Mouse (Mus musculus) hindbrain, embryonic 12.5 days (tissue): ENCODE measurements around the gene Olfr457. TPM values are rescaled to one million over a fixed set of nuclear protein-coding genes. Genes with fewer than 3 reads are reported as not detected.
"Not testable (repeated sequence)": the region's sequence is repeated elsewhere in the genome, so short reads cannot be mapped to it uniquely, and the experiment has no call there.

Experiments used
- ATAC-seq: fragments of 200-750 bp; cut with Nextera tagmentation; 2 replicates; pipeline ENCODE4 v1.8.0; 2017; ENCODE audit warnings: moderate TSS enrichment; ENCODE audit not compliant: low FRiP score
- H3K27ac ChIP-seq: fragments of 300-500 bp; sonication (generic); 2 replicates; pipeline ENCODE4 v1.5.1; 2016; ENCODE audit warnings: mild to moderate bottlenecking
- H3K27me3 ChIP-seq: fragments of 300-500 bp; sonication (generic); 2 replicates; pipeline ENCODE4 v1.6.1; 2016; ENCODE audit warnings: mild to moderate bottlenecking
- H3K36me3 ChIP-seq: fragments of 300-500 bp; sonication (generic); 2 replicates; pipeline ENCODE4 v1.6.1; 2016; ENCODE audit warnings: mild to moderate bottlenecking
- H3K4me1 ChIP-seq: fragments of 300-500 bp; sonication (generic); 2 replicates; pipeline ENCODE4 v1.6.1; 2016
- H3K4me2 ChIP-seq: fragments of 300-500 bp; sonication (generic); replicated peaks from 2 replicates; pipeline ENCODE4 v1.6.1; 2016; ENCODE audit warnings: mild to moderate bottlenecking
- H3K4me3 ChIP-seq: fragments of 300-500 bp; sonication (generic); 2 replicates; pipeline ENCODE4 v1.5.1; 2016; ENCODE audit warnings: mild to moderate bottlenecking
- H3K9ac ChIP-seq: fragments of 300-500 bp; sonication (generic); 2 replicates; pipeline ENCODE4 v1.6.1; 2016; ENCODE audit warnings: mild to moderate bottlenecking, moderate library complexity
- H3K9me3 ChIP-seq: fragments of 300-500 bp; sonication (generic); replicated peaks from 2 replicates; pipeline ENCODE4 v1.6.1; 2016; ENCODE audit warnings: mild to moderate bottlenecking
- WGBS: fragments of 180-500 bp; shearing (Covaris S2); methylation state at CpG from one replicate; pipeline ENCODE4 v1.1.7; 2016; 5-methylcytosine and 5-hydroxymethylcytosine counted together
- polyA plus RNA-seq: library from polyadenylated mRNA; unstranded; fragments of >200 nt; fragmentation: Nextera tagmentation; extraction: Ambion mirVana; gene quantifications from 2 replicates; pipeline ENCODE4 v1.2.1, GENCODE M21; 2016

Olfr457 gene
- polyA plus RNA-seq: not detected in 2 replicates

DNA sequence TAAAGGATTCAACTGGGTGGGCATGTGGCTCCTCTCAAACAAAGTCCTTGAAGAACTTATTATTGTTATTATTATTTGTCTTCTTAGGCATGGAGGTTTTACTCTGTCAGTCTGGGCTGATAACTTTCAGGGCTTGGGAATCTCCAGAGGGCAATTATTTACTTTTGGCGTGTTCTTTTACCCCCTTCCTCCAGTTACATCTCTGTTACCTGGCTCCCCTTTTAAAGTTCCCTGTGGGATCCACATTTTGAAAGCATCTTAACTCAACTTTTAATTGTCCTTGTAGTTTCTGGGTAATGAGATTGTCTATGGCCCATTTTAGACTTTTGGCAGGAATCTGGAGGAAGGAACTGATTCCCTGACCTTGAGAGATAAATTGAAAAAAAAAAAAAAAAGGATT lies at the start of gene Olfr457:
TSS of gene Olfr457 (minus strand) at position 101 of the 400 bp plus-strand sequence.
- WGBS: 81% methylated on average over 1 of the region's 1 CpGs
- no peaks in the 10 kb centered on the region for H3K27me3 ChIP-seq
- no peaks in the 10 kb centered on the region for H3K36me3 ChIP-seq
- no peak within 1 kb of the TSS for H3K9ac ChIP-seq
- H3K4me2 ChIP-seq: no peak within 1 kb of the TSS
- H3K4me3 ChIP-seq: no peak within 1 kb of the TSS
- no peaks in the 10 kb centered on the region for H3K9me3 ChIP-seq
- H3K27ac ChIP-seq: no peak within 1 kb of the TSS
- ATAC-seq: no peak
- no peaks in the 10 kb centered on the region for H3K4me1 ChIP-seq

DNA sequence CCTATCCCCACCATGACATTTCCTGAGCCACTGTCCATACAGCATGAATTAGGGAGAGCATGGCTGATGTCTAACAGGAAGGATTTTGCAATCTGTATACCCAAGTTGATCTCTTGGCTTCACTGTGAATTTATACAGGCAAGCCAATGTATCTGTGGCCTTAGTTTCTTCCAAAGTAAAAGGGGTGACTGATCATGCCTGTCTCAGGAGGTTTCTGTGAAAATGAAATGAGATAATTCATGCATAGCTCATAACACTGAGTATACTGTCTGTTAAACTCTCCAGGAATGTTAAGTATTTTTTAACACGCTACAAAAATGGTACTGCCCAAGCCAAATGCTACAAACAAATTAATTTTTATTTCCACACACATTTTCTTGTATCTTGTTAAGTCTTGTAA lies 37.3 kb upstream of the Olfr457 start:
- WGBS: 74% methylated on average over 1 of the region's 1 CpGs
- H3K4me2 ChIP-seq: no peak overlapping the region
- H3K4me3 ChIP-seq: no peak overlapping the region
- H3K27me3 ChIP-seq: no peaks in the 10 kb centered on the region
- no peaks in the 10 kb centered on the region for H3K4me1 ChIP-seq
- H3K36me3 ChIP-seq: no peaks in the 10 kb centered on the region
- no peak for ATAC-seq
- H3K9ac ChIP-seq: no peak overlapping the region
- H3K9me3 ChIP-seq: no peaks in the 10 kb centered on the region
- H3K27ac ChIP-seq: no peak overlapping the region

DNA sequence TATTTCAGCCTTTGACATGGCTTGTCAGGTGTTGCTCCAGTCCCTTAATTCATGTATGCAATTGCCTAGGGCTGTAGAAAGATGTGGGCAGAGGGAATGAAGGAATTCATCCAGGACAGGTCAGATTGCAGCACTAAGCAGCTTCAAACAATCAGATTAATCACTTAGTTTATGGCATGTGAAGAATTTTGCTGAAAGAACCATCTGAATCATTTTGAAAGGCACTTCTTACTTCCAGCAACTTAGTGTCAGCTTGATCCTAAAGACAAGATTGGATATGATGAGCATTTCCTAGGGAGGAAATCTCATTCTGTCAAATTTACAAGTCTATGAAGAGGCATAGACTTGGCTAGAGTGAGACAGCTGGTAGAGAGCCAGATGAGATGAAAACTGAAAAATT lies 33.2 kb upstream of the Olfr457 start:
- Histone ChIP-seq H3K9ac (no peak overlapping the region), H3K4me3 (no peak overlapping the region), H3K4me2 (no peak overlapping the region), H3K27me3 (no peaks in the 10 kb centered on the region), H3K4me1 (no peaks in the 10 kb centered on the region), H3K27ac (no peak overlapping the region), H3K9me3 (no peaks in the 10 kb centered on the region), H3K36me3 (no peaks in the 10 kb centered on the region)
- no peak for ATAC-seq

DNA sequence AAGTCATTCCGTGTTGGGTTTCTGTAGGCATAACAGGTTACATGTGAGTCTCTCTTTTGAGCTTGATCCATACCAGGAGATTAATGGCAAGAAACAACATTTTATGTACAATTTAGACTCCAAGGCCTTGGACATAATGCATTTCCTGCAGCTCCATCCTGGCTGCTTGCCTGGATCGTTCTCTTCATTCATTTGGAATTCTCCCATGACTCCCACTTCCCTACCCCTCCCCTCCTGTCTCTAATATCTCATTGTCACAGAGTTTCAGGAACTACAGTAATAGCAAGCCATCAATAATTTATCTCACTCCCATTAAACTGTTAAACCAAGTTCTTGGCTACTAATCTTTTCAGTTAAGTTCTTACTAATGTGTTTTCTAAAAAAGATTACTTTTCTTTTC lies 27.3 kb upstream of the Olfr457 start:
- H3K9ac ChIP-seq: no peak overlapping the region
- no peak for ATAC-seq

DNA sequence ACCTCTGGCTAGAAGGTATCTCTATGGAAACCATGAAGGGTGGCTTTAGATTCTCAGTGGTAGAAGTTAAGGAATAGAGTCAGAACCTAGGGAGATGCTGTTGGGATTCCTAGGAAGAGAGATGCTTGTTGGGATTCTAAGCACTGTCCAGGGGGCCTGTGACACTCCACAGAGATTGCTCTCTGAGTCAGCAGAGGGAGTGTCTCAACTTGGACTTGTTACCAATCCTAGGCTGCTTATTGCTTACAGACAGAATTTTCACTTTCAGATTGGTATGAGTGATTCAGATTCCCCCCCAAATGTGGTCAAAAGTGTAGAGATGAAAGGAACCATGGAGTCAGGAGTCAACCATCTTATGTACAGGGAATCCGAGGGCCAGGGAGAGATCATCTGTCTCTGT lies 13.6 kb upstream of the Olfr457 start:
- Histone ChIP-seq H3K4me3 (no peak overlapping the region), H3K36me3 (no peaks in the 10 kb centered on the region), H3K27ac (no peak overlapping the region), H3K4me2 (no peak overlapping the region), H3K4me1 (no peaks in the 10 kb centered on the region), H3K9me3 (no peaks in the 10 kb centered on the region), H3K27me3 (no peaks in the 10 kb centered on the region), H3K9ac (no peak overlapping the region)
- WGBS: 77% methylated on average over 1 of the region's 1 CpGs
- no peak for ATAC-seq

More for the DNA sequence above, 27.3 kb upstream of the Olfr457 start:
- Histone ChIP-seq H3K27ac (no peak overlapping the region), H3K4me1 (no peaks in the 10 kb centered on the region), H3K9me3 (no peaks in the 10 kb centered on the region), H3K4me3 (no peak overlapping the region), H3K36me3 (no peaks in the 10 kb centered on the region), H3K27me3 (no peaks in the 10 kb centered on the region), H3K4me2 (no peak overlapping the region)
- 97% methylated on average over 2 of the region's 2 CpGs for WGBS

DNA sequence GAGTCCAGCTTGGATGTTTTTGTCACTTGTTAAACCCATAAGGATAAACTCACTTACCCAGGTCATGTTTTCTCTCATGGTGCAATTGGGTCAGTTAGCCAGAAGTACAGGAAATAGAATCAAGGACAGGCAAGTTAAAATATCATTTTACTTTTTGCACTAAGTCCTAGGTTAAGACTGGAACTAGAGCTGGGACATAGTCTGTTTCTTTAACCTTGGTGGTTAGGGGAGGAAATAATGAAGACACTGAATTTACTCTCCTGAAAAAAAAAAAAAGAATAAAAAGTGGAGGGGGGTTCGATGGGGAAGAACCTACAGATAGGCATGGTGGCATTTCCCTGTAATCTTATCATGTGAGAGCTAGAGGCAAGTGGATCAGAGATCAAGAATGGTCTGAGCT lies 11.0 kb upstream of the Olfr457 start, which contains the start of gene Olfr456:
TSS of gene Olfr456 (minus strand) at position 101 of the 400 bp plus-strand sequence.
- Histone ChIP-seq H3K36me3 (no peaks in the 10 kb centered on the region), H3K27me3 (no peaks in the 10 kb centered on the region), H3K4me3 (no peak within 1 kb of the TSS), H3K27ac (no peak within 1 kb of the TSS), H3K4me1 (no peaks in the 10 kb centered on the region), H3K9me3 (no peaks in the 10 kb centered on the region), H3K4me2 (no peak within 1 kb of the TSS), H3K9ac (no peak within 1 kb of the TSS)
- ATAC-seq: no peak
- 91% methylated on average over 1 of the region's 1 CpGs for WGBS

DNA sequence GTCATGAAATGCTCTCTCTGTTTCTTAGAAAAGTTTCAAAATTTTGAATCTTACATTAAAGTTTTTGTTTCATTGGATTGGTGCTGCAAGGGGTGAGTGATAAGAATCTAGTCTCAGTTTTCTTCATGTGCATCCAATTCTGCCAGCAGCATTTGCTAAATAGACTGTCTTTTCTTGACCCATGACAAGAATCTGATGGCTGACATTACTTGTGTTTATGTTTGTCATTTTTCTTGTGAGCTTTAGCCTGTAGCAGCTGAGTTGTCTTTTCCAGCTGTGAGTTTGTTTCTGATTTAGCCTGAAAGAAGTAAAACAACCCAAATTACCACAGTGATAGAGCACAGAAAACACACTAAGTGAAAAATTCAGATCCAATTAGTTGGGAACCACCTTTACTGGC lies 8.5 kb upstream of the Olfr457 start:
- no peaks in the 10 kb centered on the region for H3K27me3 ChIP-seq
- no peak overlapping the region for H3K4me3 ChIP-seq
- no peak overlapping the region for H3K9ac ChIP-seq
- no peak overlapping the region for H3K27ac ChIP-seq
- H3K4me2 ChIP-seq: no peak overlapping the region
- H3K9me3 ChIP-seq: no peaks in the 10 kb centered on the region
- no peak for ATAC-seq
- no peaks in the 10 kb centered on the region for H3K36me3 ChIP-seq
- H3K4me1 ChIP-seq: no peaks in the 10 kb centered on the region

DNA sequence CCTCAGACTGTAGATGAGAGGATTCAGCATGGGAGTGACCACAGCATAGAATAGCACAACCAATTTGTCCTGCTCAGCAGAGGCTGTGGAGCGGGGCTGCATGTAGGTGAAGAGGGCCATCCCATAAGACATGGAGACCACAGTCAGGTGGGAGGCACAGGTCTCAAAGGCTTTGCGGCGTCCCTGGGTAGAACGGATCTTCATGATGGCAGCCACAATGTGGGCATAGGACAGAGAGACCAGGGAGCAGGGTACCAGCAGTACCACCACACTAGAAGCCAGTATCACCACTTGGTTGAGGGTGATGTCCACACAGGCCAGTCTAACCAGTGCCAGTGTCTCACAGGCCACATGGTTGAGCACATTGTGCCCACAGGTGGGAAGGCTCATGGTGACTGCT lies 4.8 kb downstream of the Olfr457 start:
- WGBS: 94% methylated on average over 4 of the region's 4 CpGs
- H3K36me3 ChIP-seq, H3K9ac ChIP-seq, H3K4me1 ChIP-seq, H3K27me3 ChIP-seq, H3K4me3 ChIP-seq, ATAC-seq, H3K9me3 ChIP-seq, H3K4me2 ChIP-seq, H3K27ac ChIP-seq: not testable (repeated sequence)

DNA sequence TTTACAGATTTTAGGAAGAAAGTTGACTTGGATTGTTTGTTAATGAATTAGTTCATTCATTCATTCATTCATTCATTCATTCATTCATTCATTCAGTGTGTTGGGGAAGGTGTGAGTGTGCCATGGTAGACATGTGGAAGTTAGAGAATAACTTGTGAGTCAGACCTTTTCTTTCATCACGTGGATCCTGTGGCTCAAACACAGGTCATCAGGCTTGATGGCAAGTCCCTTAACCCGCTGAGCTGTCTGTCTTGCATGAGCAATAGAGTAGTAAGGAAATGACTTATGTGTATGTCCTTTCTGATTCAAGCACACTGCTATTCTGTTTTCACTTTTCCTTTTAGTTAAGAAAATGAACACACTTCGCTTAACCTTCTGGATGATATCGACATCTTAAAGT lies 5.6 kb downstream of the Olfr457 start:
- no peak overlapping the region for H3K9ac ChIP-seq
- no peak overlapping the region for H3K27ac ChIP-seq
- no peaks in the 10 kb centered on the region for H3K9me3 ChIP-seq
- no peaks in the 10 kb centered on the region for H3K4me1 ChIP-seq
- no peak overlapping the region for H3K4me2 ChIP-seq
- no peak overlapping the region for H3K4me3 ChIP-seq
- no peaks in the 10 kb centered on the region for H3K27me3 ChIP-seq
- 92% methylated on average over 4 of the region's 4 CpGs for WGBS
- no peaks in the 10 kb centered on the region for H3K36me3 ChIP-seq
- ATAC-seq: no peak

DNA sequence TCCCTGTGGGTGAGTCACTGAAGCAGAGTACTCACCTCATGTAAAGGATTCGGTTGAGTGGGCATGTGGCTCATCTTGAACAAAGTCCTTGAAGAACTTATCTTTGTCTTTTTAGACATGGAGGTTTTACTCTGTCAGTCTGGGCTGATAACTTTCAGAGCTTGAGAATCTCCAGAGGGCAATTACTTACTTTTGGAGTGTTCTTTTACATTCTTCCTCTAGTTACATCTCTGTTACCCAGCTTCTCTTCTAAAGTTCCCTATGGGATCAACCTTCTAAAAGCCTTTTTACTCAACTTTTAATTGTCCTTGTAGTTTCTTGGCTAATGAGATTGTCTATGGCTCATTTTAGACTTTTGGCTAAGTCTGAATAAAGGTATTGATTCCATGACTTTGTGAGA lies 11.0 kb downstream of the Olfr457 start, which contains the start of gene Olfr458:
TSS of gene Olfr458 (minus strand) at position 101 of the 400 bp plus-strand sequence.
- WGBS: 95% methylated on average over 1 of the region's 1 CpGs
- H3K4me2 ChIP-seq: no peak within 1 kb of the TSS
- no peak within 1 kb of the TSS for H3K9ac ChIP-seq
- H3K4me3 ChIP-seq: no peak within 1 kb of the TSS
- H3K27me3 ChIP-seq: no peaks in the 10 kb centered on the region
- no peaks in the 10 kb centered on the region for H3K4me1 ChIP-seq
- H3K27ac ChIP-seq: no peak within 1 kb of the TSS
- H3K9me3 ChIP-seq: no peaks in the 10 kb centered on the region
- no peak for ATAC-seq
- H3K36me3 ChIP-seq: no peaks in the 10 kb centered on the region

DNA sequence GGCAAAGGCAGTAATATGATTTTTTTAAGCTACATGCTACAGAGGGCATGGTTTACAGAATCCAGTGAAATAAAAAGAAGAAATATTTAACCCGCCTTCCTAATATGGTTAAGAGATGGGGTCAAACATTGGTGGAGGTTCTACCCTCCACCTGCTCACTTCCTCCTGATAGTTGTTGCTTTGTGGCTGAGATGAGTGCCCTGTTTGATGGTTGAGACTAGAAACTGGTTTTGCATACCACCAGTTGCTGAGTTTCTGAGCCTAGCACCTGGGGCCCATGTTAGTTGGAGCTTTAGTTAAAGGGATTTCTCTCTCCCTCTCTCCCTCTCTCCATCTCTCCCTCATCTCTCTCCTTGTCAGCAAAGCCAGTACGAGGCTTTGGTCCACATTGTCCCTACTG lies 28.8 kb downstream of the Olfr457 start:
- Histone ChIP-seq H3K4me2 (no peak overlapping the region), H3K4me1 (no peaks in the 10 kb centered on the region), H3K27ac (no peak overlapping the region), H3K9me3 (no peaks in the 10 kb centered on the region), H3K9ac (no peak overlapping the region), H3K4me3 (no peak overlapping the region), H3K27me3 (no peaks in the 10 kb centered on the region), H3K36me3 (no peaks in the 10 kb centered on the region)
- ATAC-seq: no peak
- WGBS: 75% methylated on average over 2 of the region's 2 CpGs

DNA sequence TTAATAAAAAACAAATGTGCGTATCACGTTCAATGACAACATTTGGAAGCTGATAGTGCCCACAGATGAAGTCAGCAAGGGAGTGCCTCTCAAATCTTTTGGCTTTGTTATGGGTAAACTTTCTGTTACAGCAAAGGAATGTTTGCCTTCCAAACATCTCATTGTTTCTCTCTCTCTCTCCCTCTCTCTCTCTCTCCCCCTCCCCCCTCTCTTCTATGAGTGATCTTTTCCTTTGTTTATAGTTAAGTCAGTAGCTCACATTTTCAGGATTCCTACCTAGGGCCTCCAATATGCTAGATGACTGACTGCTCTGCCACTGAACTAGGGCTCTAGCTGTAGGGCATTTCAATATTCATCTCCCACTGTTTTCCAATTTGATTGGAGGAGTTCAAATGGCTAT lies 31.6 kb downstream of the Olfr457 start:
- H3K4me3 ChIP-seq: no peak overlapping the region
- WGBS: 80% methylated on average over 2 of the region's 2 CpGs
- H3K9ac ChIP-seq: no peak overlapping the region
- no peaks in the 10 kb centered on the region for H3K27me3 ChIP-seq
- H3K9me3 ChIP-seq: no peaks in the 10 kb centered on the region
- no peak for ATAC-seq
- H3K4me1 ChIP-seq: no peaks in the 10 kb centered on the region
- H3K36me3 ChIP-seq: no peaks in the 10 kb centered on the region
- H3K4me2 ChIP-seq: no peak overlapping the region
- no peak overlapping the region for H3K27ac ChIP-seq

DNA sequence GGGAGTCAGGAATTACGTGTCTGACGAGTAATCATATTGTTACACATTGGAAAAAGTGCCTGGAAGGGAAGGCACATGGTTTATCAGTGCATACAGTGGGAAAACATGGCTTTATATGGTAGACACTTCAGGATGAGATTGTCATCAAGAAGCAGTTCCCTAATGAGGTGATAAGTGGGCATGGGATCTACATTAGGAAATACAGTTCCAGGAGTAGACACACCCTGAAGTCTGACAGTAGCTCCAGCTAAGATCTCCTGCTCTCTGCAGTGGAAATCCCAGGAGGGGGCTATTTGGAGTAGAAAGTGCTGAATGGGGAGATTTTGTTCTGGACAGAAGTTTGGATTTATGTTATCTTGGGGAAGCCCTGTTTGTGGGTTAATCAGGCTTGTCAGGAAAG lies 34.7 kb downstream of the Olfr457 start:
- WGBS: 83% methylated on average over 2 of the region's 2 CpGs
- Histone ChIP-seq H3K36me3 (no peaks in the 10 kb centered on the region), H3K27me3 (no peaks in the 10 kb centered on the region), H3K9me3 (no peaks in the 10 kb centered on the region), H3K4me2 (no peak overlapping the region), H3K9ac (no peak overlapping the region), H3K27ac (no peak overlapping the region), H3K4me3 (no peak overlapping the region), H3K4me1 (no peaks in the 10 kb centered on the region)
- ATAC-seq: no peak

DNA sequence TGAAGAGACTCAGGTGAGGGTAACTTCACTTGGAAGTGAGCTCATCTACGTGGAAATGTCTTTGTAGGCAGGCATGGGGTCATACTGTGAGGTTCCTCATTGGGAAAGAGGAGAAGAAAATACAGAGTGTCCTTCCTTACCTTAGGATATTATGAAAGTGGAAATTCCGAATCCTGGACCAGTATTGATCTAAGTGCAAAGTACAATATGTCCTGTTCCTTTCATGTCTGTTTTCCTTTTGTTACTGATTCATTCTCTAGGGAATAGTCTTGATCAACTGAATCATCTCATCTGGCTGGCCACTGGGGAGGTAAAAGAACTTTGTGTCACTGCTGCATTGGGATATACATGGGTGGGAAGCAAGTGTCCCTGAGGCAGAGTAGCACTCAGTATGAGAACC lies 40.6 kb downstream of the Olfr457 start:
- WGBS: 80% methylated on average over 2 of the region's 2 CpGs

More for the DNA sequence above, 40.6 kb downstream of the Olfr457 start:
- no peak overlapping the region for H3K4me3 ChIP-seq
- H3K9me3 ChIP-seq: no peaks in the 10 kb centered on the region
- H3K27ac ChIP-seq: no peak overlapping the region
- no peaks in the 10 kb centered on the region for H3K4me1 ChIP-seq
- no peak for ATAC-seq
- no peak overlapping the region for H3K9ac ChIP-seq
- H3K36me3 ChIP-seq: no peaks in the 10 kb centered on the region
- no peak overlapping the region for H3K4me2 ChIP-seq
- H3K27me3 ChIP-seq: no peaks in the 10 kb centered on the region
